Mouse (Mus musculus) heart, postnatal 36 days (tissue): Measurements from ENCODE around the gene Aamp. TPM values are rescaled to one million over a fixed set of nuclear protein-coding genes. Genes with fewer than 3 reads are reported as not detected.
"Not testable (repeated sequence)": the region's sequence is repeated elsewhere in the genome, so short reads cannot be mapped to it uniquely, and the experiment has no call there.

Experiments
- DNase-seq, 2 experiments: peaks; one replicate each; pipeline ENCODE4 v3.0.0; 2021 to 2022
- intact Hi-C: fragments of 180-260 bp; cut with DNase I; formaldehyde crosslinking; loops from one replicate; pipeline ENCODE4 v1.15.1; 2025
- total RNA-seq, 2 experiments: library from RNA; stranded (reverse); gene quantifications; 2 replicates each; pipeline ENCODE4 v1.2.3; 2021

The Aamp gene
- total RNA-seq: 100 to 1,000 TPM; 102 to 104 TPM

- peak; percentile 98 for DNase-seq
- intact Hi-C loops: loop anchor here (2.0 kb wide), 5 partner anchors 20 to 168 kb away; partner anchors contain the start of genes Arpc2, Catip and Tmbim1
These were observed at the start of gene Aamp, which contains the start of gene Pnkd for GRCm38 (mm10) chr1:74284543-74285160. Aamp (minus strand) TSS chr1:74284738. Pnkd (plus strand) TSS chr1:74284930.

GRCm38 (mm10) chr1:74332930-74333329 lies 48.4 kb upstream of the Aamp start:
- no peak for DNase-seq
- intact Hi-C loops: loop anchor here (2.0 kb wide), 1 partner anchor 54 kb away; no protein-coding TSS in a partner anchor

- intact Hi-C loops: loop anchor here (2.0 kb wide), 1 partner anchor 54 kb away; no protein-coding TSS in a partner anchor
- DNase-seq: peak; percentile 95 to 96
These were observed 47.8 kb upstream of the Aamp start for GRCm38 (mm10) chr1:74332241-74332763.

GRCm38 (mm10) chr1:74331046-74331681 lies 46.6 kb upstream of the Aamp start:
- DNase-seq: peak; percentile 42 to 45
- intact Hi-C loops: loop anchor here (2.0 kb wide), 1 partner anchor 44 kb away; no protein-coding TSS in a partner anchor

- intact Hi-C loops: loop anchor here (2.0 kb wide), 1 partner anchor 43 kb away; no protein-coding TSS in a partner anchor
- DNase-seq: no peak
These were observed 45.4 kb upstream of the Aamp start for GRCm38 (mm10) chr1:74329899-74330431.

- DNase-seq, intact Hi-C loops: not testable (repeated sequence)
These were observed 42.4 kb upstream of the Aamp start for GRCm38 (mm10) chr1:74326916-74327315.

GRCm38 (mm10) chr1:74321396-74321795 lies 36.9 kb upstream of the Aamp start:
- intact Hi-C loops: no loop called here
- DNase-seq: no peak

- intact Hi-C loops: no loop called here
- no peak for DNase-seq
These were observed 34.2 kb upstream of the Aamp start for GRCm38 (mm10) chr1:74318711-74319110.

GRCm38 (mm10) chr1:74316114-74316827 lies 31.7 kb upstream of the Aamp start:
- DNase-seq: no peak
- intact Hi-C loops: no loop called here

- DNase-seq: no peak
- intact Hi-C loops: no loop called here
These were observed 30.3 kb upstream of the Aamp start for GRCm38 (mm10) chr1:74314796-74315195.

GRCm38 (mm10) chr1:74313049-74313692 lies 28.6 kb upstream of the Aamp start:
- intact Hi-C loops: loop anchor here (1.0 to 2.0 kb wide), 3 partner anchors 24 to 139 kb away; partner anchors contain the start of gene Catip
- peak in 1 of 2 experiments; percentile 56 for DNase-seq

- no peak for DNase-seq
- intact Hi-C loops: no loop called here
These were observed 25.2 kb upstream of the Aamp start for GRCm38 (mm10) chr1:74309767-74310166.

GRCm38 (mm10) chr1:74308001-74308964 lies 23.7 kb upstream of the Aamp start:
- no peak for DNase-seq
- intact Hi-C loops: no loop called here

- intact Hi-C loops: loop anchor here (2.0 kb wide), 1 partner anchor 14 kb away; no protein-coding TSS in a partner anchor
- no peak for DNase-seq
These were observed 22.6 kb upstream of the Aamp start for GRCm38 (mm10) chr1:74307146-74307545.

- DNase-seq: no peak
- intact Hi-C loops: loop anchor here (2.0 kb wide), 1 partner anchor 21 kb away; the partner anchor contains the start of genes Aamp and Pnkd
These were observed 21.0 kb upstream of the Aamp start, which contains the start of gene Tmbim1 for GRCm38 (mm10) chr1:74305522-74305921. Tmbim1 (minus strand) TSS chr1:74305622.

- DNase-seq: no peak
- intact Hi-C loops: loop anchor here (2.0 kb wide), 1 partner anchor 20 kb away; the partner anchor contains the start of genes Aamp and Pnkd
These were observed 20.4 kb upstream of the Aamp start for GRCm38 (mm10) chr1:74304946-74305345.

- no peak for DNase-seq
- intact Hi-C loops: loop anchor here (2.0 kb wide), 1 partner anchor 20 kb away; the partner anchor contains the start of genes Aamp and Pnkd
These were observed 19.8 kb upstream of the Aamp start for GRCm38 (mm10) chr1:74304339-74304790.
